Mouse (Mus musculus) lung, adult 18-20 months (tissue): Measurements from ENCODE around the gene Zbtb33.

Experiments used
- DNase-seq, 2 experiments: peaks; one replicate each; pipeline ENCODE4 v3.0.0; 2022; ENCODE audit warnings: mixed read lengths in 2 of 2

Zbtb33 gene

GRCm38 (mm10) chrX:38189552-38190457, at the start of gene Zbtb33:
TSS of gene Zbtb33 (plus strand) at chrX:38189793.
- DNase-seq: peak; percentile 85 to 86

GRCm38 (mm10) chrX:38159097-38159496, 30.5 kb upstream of the Zbtb33 start:
- no peak for DNase-seq

- DNase-seq: no peak
These were observed 24.3 kb upstream of the Zbtb33 start for GRCm38 (mm10) chrX:38165315-38165714.

GRCm38 (mm10) chrX:38166064-38166463, 23.5 kb upstream of the Zbtb33 start:
- no peak for DNase-seq

- DNase-seq: no peak
These were observed 23.0 kb upstream of the Zbtb33 start for GRCm38 (mm10) chrX:38166592-38166991.

GRCm38 (mm10) chrX:38179891-38180310, 9.7 kb upstream of the Zbtb33 start:
- DNase-seq: peak; percentile 40 to 57

GRCm38 (mm10) chrX:38180656-38181607, 8.7 kb upstream of the Zbtb33 start:
- peak in 1 of 2 experiments; percentile 10 for DNase-seq

- peak; percentile 24 to 38 for DNase-seq
These were observed 7.9 kb upstream of the Zbtb33 start for GRCm38 (mm10) chrX:38181608-38182258.

GRCm38 (mm10) chrX:38185520-38185919, 4.1 kb upstream of the Zbtb33 start:
- DNase-seq: no peak

- DNase-seq: no peak
These were observed 818 bp downstream of the Zbtb33 start for GRCm38 (mm10) chrX:38190458-38190764.

- DNase-seq: peak; percentile 3 to 23
These were observed 12.2 kb downstream of the Zbtb33 start for GRCm38 (mm10) chrX:38201816-38202215.

GRCm38 (mm10) chrX:38207392-38207791, 17.8 kb downstream of the Zbtb33 start:
- DNase-seq: no peak

- DNase-seq: no peak
These were observed 27.5 kb downstream of the Zbtb33 start for GRCm38 (mm10) chrX:38216986-38217675.

- DNase-seq: no peak
These were observed 28.0 kb downstream of the Zbtb33 start for GRCm38 (mm10) chrX:38217676-38217991.

GRCm38 (mm10) chrX:38222757-38223156, 33.2 kb downstream of the Zbtb33 start:
- DNase-seq: no peak

- DNase-seq: no peak
These were observed 40.3 kb downstream of the Zbtb33 start for GRCm38 (mm10) chrX:38229888-38230287.

- DNase-seq: peak; percentile 6 to 10
These were observed 48.1 kb downstream of the Zbtb33 start for GRCm38 (mm10) chrX:38237731-38238130.
